Mouse (Mus musculus) embryonic facial prominence, embryonic 11.5 days (tissue): ENCODE results near the gene Ube2j2. TPM values are rescaled to one million over a fixed set of nuclear protein-coding genes. Genes with fewer than 3 reads are reported as not detected.

Experiments used
- ATAC-seq: fragments of 200-750 bp; cut with Nextera tagmentation; replicated peaks from 2 replicates; pipeline ENCODE4 v1.8.0; 2017; ENCODE audit warnings: low read depth; ENCODE audit not compliant: insufficient number of reproducible peaks, low FRiP score, low TSS enrichment
- DNase-seq: peaks from one replicate; pipeline ENCODE4 v3.0.0-alpha.2; 2015; ENCODE audit warnings: low spot score
- H3K27ac ChIP-seq: fragments of 300-500 bp; sonication (generic); replicated peaks from 2 replicates; pipeline ENCODE4 v1.5.1; 2014; ENCODE audit warnings: mild to moderate bottlenecking, low read depth, low read length, control low read depth
- H3K27me3 ChIP-seq: fragments of 300-500 bp; sonication (generic); 2 replicates; pipeline ENCODE4 v1.6.1; 2014; ENCODE audit warnings: mild to moderate bottlenecking, low read length, moderate library complexity, mixed read lengths; ENCODE audit not compliant: control insufficient read depth, insufficient read depth
- H3K36me3 ChIP-seq: fragments of 300-500 bp; sonication (generic); replicated peaks from 2 replicates; pipeline ENCODE4 v1.6.1; 2014; ENCODE audit warnings: low read depth, mild to moderate bottlenecking, low read length, moderate library complexity, mixed read lengths; ENCODE audit not compliant: control insufficient read depth, insufficient read depth
- H3K4me1 ChIP-seq: fragments of 300-500 bp; sonication (generic); 2 replicates; pipeline ENCODE4 v1.6.1; 2014; ENCODE audit warnings: low read length, mixed read lengths; ENCODE audit not compliant: control insufficient read depth, insufficient read depth
- H3K4me2 ChIP-seq: fragments of 300-500 bp; sonication (generic); 2 replicates; pipeline ENCODE4 v1.6.1; 2014; ENCODE audit warnings: low read depth, mild to moderate bottlenecking, control low read depth, low read length, moderate library complexity
- H3K4me3 ChIP-seq: fragments of 300-500 bp; sonication (generic); 2 replicates; pipeline ENCODE4 v1.5.1; 2014; ENCODE audit warnings: low read depth, low read length, control low read depth
- H3K9ac ChIP-seq: fragments of 300-500 bp; sonication (generic); replicated peaks from 2 replicates; pipeline ENCODE4 v1.6.1; 2014; ENCODE audit warnings: mild to moderate bottlenecking, control low read depth, low read length
- H3K9me3 ChIP-seq: fragments of 300-500 bp; sonication (generic); replicated peaks from 2 replicates; pipeline ENCODE4 v1.6.1; 2016; ENCODE audit warnings: mild to moderate bottlenecking, low read length, inconsistent platforms, mixed read lengths; ENCODE audit not compliant: control insufficient read depth
- WGBS: fragments of 180-500 bp; shearing (Covaris S2); extraction: QIAGEN DNeasy Blood & Tissue Kit; methylation state at CpG from one replicate; pipeline ENCODE4 v1.1.7; 2014; 5-methylcytosine and 5-hydroxymethylcytosine counted together
- microRNA-seq: library from miRNA; unstranded; fragments of <30 nt; microRNA quantifications from one replicate; pipeline ENCODE4, GENCODE M21; 2016; ENCODE audit warnings: borderline number of aligned reads
- polyA plus RNA-seq: library from polyadenylated mRNA; unstranded; fragments of >200 nt; fragmentation: Nextera tagmentation; extraction: Ambion mirVana; gene quantifications from 2 replicates; pipeline ENCODE4 v1.2.1, GENCODE M21; 2014

Gene Ube2j2
- polyA plus RNA-seq, 1 experiment from 2014 or later, result 161 TPM

DNA sequence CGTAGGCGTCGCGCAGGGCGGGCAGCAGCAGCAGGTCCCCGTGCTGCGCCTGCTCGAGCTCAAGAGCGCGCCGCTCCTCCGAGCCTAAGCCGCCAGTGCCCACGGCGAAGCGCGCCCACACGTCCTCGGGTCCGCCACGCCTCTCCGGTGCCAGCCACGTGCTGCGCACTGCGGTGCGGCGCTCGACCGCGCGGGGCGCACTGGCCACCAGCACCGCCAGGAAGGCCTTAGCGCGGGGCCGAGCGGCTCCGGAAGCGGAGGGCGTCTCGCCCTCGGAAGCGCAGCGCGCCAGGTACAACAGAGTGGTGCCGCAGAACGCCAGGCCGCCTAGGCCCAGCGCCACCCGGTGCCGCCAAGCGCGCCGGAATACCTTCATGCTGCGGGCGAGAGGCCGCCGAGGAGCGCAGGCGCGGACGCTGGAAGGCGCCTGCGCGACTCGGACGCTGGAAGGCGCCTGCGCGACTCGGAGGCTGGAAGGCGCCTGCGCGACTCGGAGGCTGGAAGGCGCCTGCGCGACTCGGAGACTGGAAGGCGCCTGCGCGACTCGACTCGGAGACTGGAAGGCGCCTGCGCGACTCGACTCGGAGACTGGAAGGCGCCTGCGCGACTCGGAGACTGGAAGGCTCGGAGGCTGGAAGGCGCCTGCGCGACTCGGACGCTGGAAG is 48.7 kb downstream of the Ube2j2 start, which contains the start of the genes B3galt6 and Sdf4:
Gene B3galt6, minus strand, starts transcription at position 409 of the 665 bp plus-strand sequence.
Gene Sdf4, plus strand, starts transcription at position 632 of the 665 bp plus-strand sequence.
- Histone ChIP-seq H3K4me1 (no peaks in the 10 kb centered on the region), H3K36me3 (no peaks in the 10 kb centered on the region), H3K4me2 (peak within 1 kb of the TSS; percentile 96), H3K9ac (peak within 1 kb of the TSS; percentile 88), H3K27me3 (no peaks in the 10 kb centered on the region), H3K9me3 (no peaks in the 10 kb centered on the region), H3K27ac (peak within 1 kb of the TSS; percentile 95), H3K4me3 (peak within 1 kb of the TSS; percentile 74)
- ATAC-seq, result peak; percentile 82
- 1% methylated on average over 99 of the region's 99 CpGs for WGBS
- peak; percentile 89 for DNase-seq

DNA sequence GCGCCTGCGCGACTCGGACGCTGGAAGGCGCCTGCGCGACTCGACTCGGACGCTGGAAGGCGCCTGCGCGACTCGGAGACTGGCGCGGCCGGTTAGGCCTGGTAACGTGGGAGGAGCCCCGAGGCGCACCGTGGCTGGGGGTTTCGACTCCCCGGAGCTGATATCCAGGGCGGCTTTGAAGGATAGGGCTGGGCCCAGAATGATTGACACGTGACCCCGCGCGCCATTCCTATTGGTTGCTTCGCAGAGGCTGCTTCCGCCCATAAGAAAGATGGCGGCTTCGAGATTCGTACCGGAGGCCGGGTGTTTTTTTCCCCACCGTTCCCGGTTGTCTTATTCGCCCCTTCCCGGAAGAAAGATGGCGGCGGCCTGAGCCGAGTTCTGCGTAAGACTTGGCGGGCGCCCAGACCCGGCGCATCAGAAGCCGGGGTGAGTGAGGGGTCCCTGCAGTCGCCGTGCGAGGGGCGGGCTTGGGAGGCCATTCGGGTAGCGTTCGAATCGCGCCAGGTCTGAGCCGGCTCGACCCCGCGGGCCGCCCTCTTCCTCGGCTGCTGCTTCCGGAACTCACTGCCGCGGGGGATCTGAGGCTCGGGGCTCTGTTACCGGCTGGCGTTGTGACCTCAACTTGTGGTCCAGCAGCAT is 49.4 kb downstream of the Ube2j2 start:
- ATAC-seq, result peak; percentile 80
- Histone ChIP-seq H3K4me1 (no peaks in the 10 kb centered on the region), H3K9ac (peak overlapping the region; percentile 88), H3K9me3 (no peaks in the 10 kb centered on the region), H3K4me3 (peak overlapping the region; percentile 74), H3K4me2 (peak overlapping the region; percentile 43), H3K36me3 (no peaks in the 10 kb centered on the region; the same call in 1 of the 2 replicates), H3K27me3 (no peaks in the 10 kb centered on the region), H3K27ac (peak overlapping the region; percentile 80)
- DNase-seq, result peak; percentile 97
- under 1% methylated on average over 70 of the region's 70 CpGs for WGBS

DNA sequence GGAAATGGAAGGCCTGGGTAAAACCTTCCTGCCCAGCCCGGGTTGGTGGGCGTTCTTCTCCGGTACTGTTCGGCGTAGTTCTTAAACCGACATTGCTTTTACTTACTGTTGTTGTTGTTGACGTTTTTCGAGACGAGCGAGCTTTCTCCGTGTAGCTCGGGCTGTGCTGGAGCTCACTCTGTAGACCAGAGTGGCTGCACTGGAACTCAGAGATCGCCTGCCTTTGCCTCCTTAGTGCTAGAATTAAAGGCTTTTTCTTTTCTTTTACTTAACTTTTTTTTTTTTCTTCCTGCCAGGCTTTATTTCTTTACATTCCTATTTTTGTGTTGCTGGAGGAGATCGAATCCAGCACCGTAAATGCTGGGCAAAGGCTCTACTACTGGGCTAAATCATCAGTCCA is 50.0 kb downstream of the Ube2j2 start:
- no peak for ATAC-seq

DNA sequence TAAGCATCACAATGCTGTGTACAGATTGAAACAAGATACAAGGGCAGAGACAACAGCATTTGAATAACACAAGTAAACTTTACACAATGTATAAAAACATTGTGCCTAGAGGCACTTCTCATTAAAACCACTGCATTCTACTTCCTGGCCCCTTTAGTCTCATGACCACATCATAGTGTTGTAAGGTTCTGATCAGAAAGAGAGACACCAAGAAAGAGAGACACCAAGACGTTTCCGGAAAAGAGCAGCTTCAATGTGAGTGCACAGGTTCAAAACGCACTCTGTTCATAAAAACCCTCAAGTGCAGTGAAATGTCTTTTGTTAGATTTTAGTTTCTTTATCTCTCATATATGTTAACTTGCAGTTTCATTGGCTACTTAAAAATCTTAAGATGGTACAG is 60.5 kb downstream of the Ube2j2 start:
- no peaks in the 10 kb centered on the region for H3K4me1 ChIP-seq
- whole genome bisulfite sequencing, result 90% methylated on average over 3 of the region's 3 CpGs
- ATAC-seq, result no peak

More for the DNA sequence above, 50.0 kb downstream of the Ube2j2 start:
- Histone ChIP-seq H3K27me3 (no peaks in the 10 kb centered on the region), H3K27ac (peak overlapping the region; percentile 80), H3K4me3 (peak overlapping the region; percentile 74), H3K36me3 (no peaks in the 10 kb centered on the region; the same call in 1 of the 2 replicates), H3K9ac (peak overlapping the region; percentile 88), H3K9me3 (no peaks in the 10 kb centered on the region), H3K4me1 (no peaks in the 10 kb centered on the region), H3K4me2 (peak overlapping the region; percentile 43)
- no peak for DNase-seq
- 6% methylated on average over 15 of the region's 15 CpGs for WGBS

DNA sequence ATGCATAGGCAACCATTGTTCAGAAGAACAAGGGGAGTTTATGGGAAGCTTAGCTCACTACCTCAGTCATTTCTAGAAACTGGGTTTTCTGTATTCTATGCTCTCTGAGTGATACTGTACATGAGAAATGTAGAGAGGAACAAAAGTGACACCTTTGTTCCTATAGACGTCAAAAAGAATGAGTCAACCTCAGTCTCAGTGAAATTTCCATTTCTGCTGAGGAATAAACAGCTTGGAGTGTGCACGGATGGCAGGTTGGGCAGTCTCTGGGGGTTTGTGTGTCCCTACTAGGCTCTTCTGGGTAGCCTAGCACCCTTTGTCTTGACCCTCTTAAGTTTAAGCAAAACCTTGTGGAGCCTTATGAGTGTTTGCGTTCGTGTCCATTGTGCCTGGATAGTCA is 64.7 kb downstream of the Ube2j2 start:
- Histone ChIP-seq H3K36me3 (peaks cover 7% of the 10 kb centered on the region), H3K27me3 (no peaks in the 10 kb centered on the region), H3K9me3 (no peaks in the 10 kb centered on the region), H3K4me2 (no peak overlapping the region), H3K4me1 (no peaks in the 10 kb centered on the region), H3K4me3 (no peak overlapping the region), H3K27ac (no peak overlapping the region), H3K9ac (no peak overlapping the region)
- DNase-seq (no peak), ATAC-seq (no peak)
- 94% methylated on average over 4 of the region's 4 CpGs for WGBS

More for the DNA sequence above, 60.5 kb downstream of the Ube2j2 start:
- no peak overlapping the region for H3K4me2 ChIP-seq
- H3K9ac ChIP-seq, result no peak overlapping the region
- no peak for DNase-seq
- no peak overlapping the region for H3K4me3 ChIP-seq
- H3K27me3 ChIP-seq, result no peaks in the 10 kb centered on the region
- no peak overlapping the region for H3K27ac ChIP-seq
- peaks cover 8% of the 10 kb centered on the region for H3K36me3 ChIP-seq
- H3K9me3 ChIP-seq, result no peaks in the 10 kb centered on the region

Small RNA genes lying within 50 kb of the gene (microRNA-seq; reads per million reads assigned to microRNA genes)
- not detected for gene Gm22991

Other genes with a start within 250 kb of the Ube2j2 start
- gene Fndc10, start 249.5 kb upstream of the Ube2j2 start, polyA plus RNA-seq, result 2.1 TPM in 2 replicates
- 147 and 151 TPM in 2 replicates for gene Ssu72, start 239.0 kb upstream of the Ube2j2 start, polyA plus RNA-seq
- 0.56 and 0.70 TPM in 2 replicates for gene Tmem240, start 209.0 kb upstream of the Ube2j2 start, polyA plus RNA-seq
- gene Atad3a, start 182.7 kb upstream of the Ube2j2 start, polyA plus RNA-seq, result 79.0 and 87.2 TPM in 2 replicates
- 4.7 and 5.9 TPM in 2 replicates for gene Vwa1, start 169.1 kb upstream of the Ube2j2 start, polyA plus RNA-seq
- 0.18 and 0.26 TPM in 2 replicates for gene Tmem88b, start 158.0 kb upstream of the Ube2j2 start, polyA plus RNA-seq
- not detected in 2 replicates for gene Ankrd65, start 153.4 kb upstream of the Ube2j2 start, polyA plus RNA-seq
- 250 and 256 TPM in 2 replicates for gene Mrpl20, start 141.0 kb upstream of the Ube2j2 start, polyA plus RNA-seq
- gene Ccnl2, start 131.3 kb upstream of the Ube2j2 start, polyA plus RNA-seq, result 170 and 173 TPM in 2 replicates
- gene Aurkaip1, start 112.6 kb upstream of the Ube2j2 start, polyA plus RNA-seq, result 121 and 123 TPM in 2 replicates
- 34.4 and 38.2 TPM in 2 replicates for gene Mxra8, start 104.2 kb upstream of the Ube2j2 start, polyA plus RNA-seq
- gene Dvl1, start 96.4 kb upstream of the Ube2j2 start, polyA plus RNA-seq, result 6.8 and 7.7 TPM in 2 replicates
- gene Tas1r3, start 80.5 kb upstream of the Ube2j2 start, polyA plus RNA-seq, result 0.15 and 0.27 TPM in 2 replicates
- 18.3 and 21.1 TPM in 2 replicates for gene Cptp, start 74.4 kb upstream of the Ube2j2 start, polyA plus RNA-seq
- gene Ints11, start 74.3 kb upstream of the Ube2j2 start, polyA plus RNA-seq, result 92.8 and 93.0 TPM in 2 replicates
- gene Pusl1, start 52.0 kb upstream of the Ube2j2 start, polyA plus RNA-seq, result 35.6 and 39.3 TPM in 2 replicates
- gene Acap3, start 52.0 kb upstream of the Ube2j2 start, polyA plus RNA-seq, result 18.6 and 21.2 TPM in 2 replicates
- 21.2 and 26.8 TPM in 2 replicates for gene C1qtnf12, start 18.5 kb downstream of the Ube2j2 start, polyA plus RNA-seq
- gene B3galt6, start 48.8 kb downstream of the Ube2j2 start, polyA plus RNA-seq, result 17.8 and 18.9 TPM in 2 replicates
- gene Sdf4, start 49.0 kb downstream of the Ube2j2 start, polyA plus RNA-seq, result 137 and 150 TPM in 2 replicates
- gene Tnfrsf4, start 70.0 kb downstream of the Ube2j2 start, polyA plus RNA-seq, result 0.21 and 0.34 TPM in 2 replicates
- 0.38 and 0.55 TPM in 2 replicates for gene Tnfrsf18, start 82.3 kb downstream of the Ube2j2 start, polyA plus RNA-seq
- 0.38 and 0.78 TPM in 2 replicates for gene Ttll10, start 115.6 kb downstream of the Ube2j2 start, polyA plus RNA-seq
- 47.4 and 48.7 TPM in 2 replicates for gene 9430015G10Rik, start 166.2 kb downstream of the Ube2j2 start, polyA plus RNA-seq
- 0.38 and 0.43 TPM in 2 replicates for gene Rnf223, start 186.7 kb downstream of the Ube2j2 start, polyA plus RNA-seq